Mouse (Mus musculus) intestine, postnatal 0 days (tissue): ENCODE results near the gene Lrrc23. TPM values are rescaled to one million over a fixed set of nuclear protein-coding genes. Genes with fewer than 3 reads are reported as not detected.

ENCODE experiments used
- ATAC-seq: fragments of 200-750 bp; cut with Nextera tagmentation; 2 replicates; pipeline ENCODE4 v1.8.0; 2017; ENCODE audit warnings: mild to moderate bottlenecking, moderate TSS enrichment, moderate library complexity
- H3K27ac ChIP-seq: fragments of 300-500 bp; sonication (generic); 2 replicates; pipeline ENCODE4 v1.5.1; 2014; ENCODE audit warnings: mild to moderate bottlenecking, low read depth, low read length, moderate library complexity
- H3K27me3 ChIP-seq: fragments of 300-500 bp; sonication (generic); replicated peaks from 2 replicates; pipeline ENCODE4 v1.6.1; 2014; ENCODE audit warnings: low read length, mixed read lengths; ENCODE audit not compliant: control insufficient read depth, insufficient read depth
- H3K36me3 ChIP-seq: fragments of 300-500 bp; sonication (generic); 2 replicates; pipeline ENCODE4 v1.6.1; 2014; ENCODE audit warnings: mild to moderate bottlenecking, moderate library complexity; ENCODE audit not compliant: control insufficient read depth, insufficient read depth
- H3K4me1 ChIP-seq: fragments of 300-500 bp; sonication (generic); replicated peaks from 2 replicates; pipeline ENCODE4 v1.6.1; 2014; ENCODE audit warnings: antibody characterized with exemption, low read length, mixed read lengths; ENCODE audit not compliant: control insufficient read depth, insufficient read depth
- H3K4me2 ChIP-seq: fragments of 300-500 bp; sonication (generic); replicated peaks from 2 replicates; pipeline ENCODE4 v1.6.1; 2014; ENCODE audit warnings: low read depth, mild to moderate bottlenecking, moderate library complexity
- H3K4me3 ChIP-seq: fragments of 300-500 bp; sonication (generic); 2 replicates; pipeline ENCODE4 v1.5.1; 2014; ENCODE audit warnings: low read depth, low read length
- H3K9ac ChIP-seq: fragments of 300-500 bp; sonication (generic); 2 replicates; pipeline ENCODE4 v1.6.1; 2014; ENCODE audit warnings: mild to moderate bottlenecking, low read depth, low read length
- H3K9me3 ChIP-seq: fragments of 300-500 bp; sonication (generic); 2 replicates; pipeline ENCODE4 v1.6.1; 2016; ENCODE audit warnings: mixed run types; ENCODE audit not compliant: control insufficient read depth
- CTCF ChIP-seq: sonication (generic); IDR thresholded peaks from 2 replicates; pipeline ENCODE4 v1.5.1; 2016; ENCODE audit warnings: low read depth, mild to moderate bottlenecking, control low read depth, antibody characterized with exemption, moderate library complexity
- WGBS: fragments of 180-500 bp; shearing (Covaris S2); extraction: QIAGEN DNeasy Blood & Tissue Kit; methylation state at CpG from one replicate; pipeline ENCODE4 v1.1.7; 2014; 5-methylcytosine and 5-hydroxymethylcytosine counted together
- polyA plus RNA-seq: library from polyadenylated mRNA; unstranded; fragments of >200 nt; fragmentation: Nextera tagmentation; extraction: Ambion mirVana; gene quantifications from 2 replicates; pipeline ENCODE4 v1.2.1, GENCODE M21; 2015

Lrrc23 gene
- polyA plus RNA-seq, 1 experiment from 2014 or later: 0.21 TPM

DNA sequence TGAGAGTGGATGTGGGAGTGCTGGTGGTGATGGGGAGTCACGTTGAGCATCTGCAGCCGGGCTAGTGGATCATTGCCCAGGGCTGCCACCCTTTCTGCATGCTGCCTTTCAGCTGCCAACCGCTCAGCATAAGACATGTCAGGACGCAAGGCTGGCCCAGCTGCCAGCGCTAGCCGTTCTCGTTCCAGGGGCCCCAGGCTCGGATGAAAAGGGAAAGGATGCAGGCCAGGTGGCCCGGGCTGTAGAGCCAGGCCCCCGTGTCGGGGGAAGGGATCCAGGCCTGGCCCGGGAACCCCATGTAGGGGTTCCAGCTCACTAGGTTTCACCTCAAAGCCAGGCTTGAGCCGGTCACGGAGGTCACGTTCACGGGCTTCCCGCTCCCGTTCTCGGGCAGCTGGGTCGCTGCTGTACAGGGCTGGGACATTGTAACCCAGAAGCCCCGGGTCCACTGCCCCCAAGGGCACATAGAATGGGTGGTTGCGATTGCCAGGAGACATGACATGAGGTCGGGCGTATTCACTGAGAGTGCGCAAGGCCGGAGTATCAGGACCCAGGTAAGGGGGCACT lies 34.7 kb downstream of the Lrrc23 start:
- Histone ChIP-seq H3K9me3 (no peaks in the 10 kb centered on the region), H3K4me2 (peak overlapping the region; percentile 98), H3K9ac (0 out of 2 replicates have a peak overlapping the region, but pooled peaks have one; percentile 82), H3K27me3 (no peaks in the 10 kb centered on the region), H3K36me3 (peaks cover 45% of the 10 kb centered on the region), H3K4me3 (peak overlapping the region; percentile 55; the same call in 1 of the 2 replicates), H3K4me1 (0 out of 2 replicates have a peak, but pooled peaks cover 5% of the 10 kb centered on the region), H3K27ac (no peak overlapping the region)
- ATAC-seq: no peak
- TF ChIP-seq CTCF: no peak
- 70% methylated on average over 26 of the region's 26 CpGs for WGBS

DNA sequence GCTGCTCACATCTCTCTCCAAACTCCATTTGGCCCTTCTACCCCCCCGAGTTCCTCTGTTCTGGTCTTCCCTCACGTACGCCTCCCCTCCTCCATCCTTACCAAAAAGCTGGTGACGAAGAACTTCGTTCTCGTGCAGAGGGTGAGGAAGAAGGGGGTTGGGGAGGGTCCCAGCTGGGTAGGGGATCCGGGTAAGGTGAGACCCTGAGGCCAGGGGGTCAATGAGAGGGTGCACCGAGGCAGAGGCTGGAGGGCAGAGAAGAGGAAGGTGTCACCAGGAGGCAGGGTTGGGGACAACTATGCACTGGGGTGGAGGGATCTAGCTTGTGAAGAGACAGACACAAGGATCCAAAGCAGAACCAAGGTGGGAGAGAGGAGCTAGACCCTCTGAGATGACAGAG lies 35.9 kb downstream of the Lrrc23 start:
- 0 out of 2 replicates have a peak, but pooled peaks cover 9% of the 10 kb centered on the region for H3K4me1 ChIP-seq
- no peak overlapping the region for H3K9ac ChIP-seq
- no peaks in the 10 kb centered on the region for H3K9me3 ChIP-seq
- WGBS: 88% methylated on average over 8 of the region's 8 CpGs
- H3K36me3 ChIP-seq: peaks cover 35% of the 10 kb centered on the region
- no peak overlapping the region for H3K27ac ChIP-seq
- no peaks in the 10 kb centered on the region for H3K27me3 ChIP-seq
- TF ChIP-seq CTCF: no peak
- no peak for ATAC-seq
- no peak overlapping the region for H3K4me3 ChIP-seq
- no peak overlapping the region for H3K4me2 ChIP-seq

DNA sequence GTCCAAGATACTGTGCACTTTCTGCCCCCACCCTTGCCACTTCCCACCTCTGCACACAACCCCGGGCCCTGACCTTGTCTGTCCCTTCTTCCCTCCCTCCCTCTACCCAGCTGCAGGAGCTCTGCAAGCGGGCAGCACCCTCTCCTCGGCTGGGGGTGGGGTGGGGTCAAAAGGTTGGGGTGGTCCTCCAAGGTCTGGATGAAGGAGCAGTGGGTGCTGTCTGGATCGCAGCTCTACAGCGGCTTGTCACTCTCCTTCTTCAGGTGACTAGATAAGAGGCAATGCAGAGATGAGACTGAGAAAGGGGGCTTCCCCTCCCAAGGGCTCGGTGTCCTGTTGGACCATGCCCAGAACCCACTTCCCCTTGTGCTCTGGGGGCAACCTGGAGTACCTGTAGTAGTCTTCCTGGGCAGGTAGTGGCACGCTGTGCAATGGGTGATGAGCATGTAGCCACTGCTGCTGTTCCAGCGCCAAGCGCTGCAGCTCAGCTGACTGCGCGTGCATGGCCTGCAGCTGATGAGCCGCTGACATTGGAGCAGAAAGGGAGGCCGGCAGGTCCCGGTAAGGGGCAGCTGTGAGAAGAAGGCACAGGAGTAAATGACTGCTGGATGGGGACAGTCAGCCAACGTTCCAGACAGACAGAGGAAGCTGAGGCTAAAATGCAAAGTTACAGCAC lies 36.5 kb downstream of the Lrrc23 start:
- no peak overlapping the region for H3K4me2 ChIP-seq
- WGBS: 92% methylated on average over 15 of the region's 15 CpGs
- no peak overlapping the region for H3K9ac ChIP-seq
- H3K36me3 ChIP-seq: peaks cover 29% of the 10 kb centered on the region
- ATAC-seq: no peak
- H3K4me1 ChIP-seq: 0 out of 2 replicates have a peak, but pooled peaks cover 9% of the 10 kb centered on the region
- H3K27me3 ChIP-seq: no peaks in the 10 kb centered on the region
- no peak overlapping the region; the same call in 1 of the 2 replicates for H3K27ac ChIP-seq
- H3K4me3 ChIP-seq: no peak overlapping the region
- no peaks in the 10 kb centered on the region for H3K9me3 ChIP-seq
- no peak for TF ChIP-seq CTCF

DNA sequence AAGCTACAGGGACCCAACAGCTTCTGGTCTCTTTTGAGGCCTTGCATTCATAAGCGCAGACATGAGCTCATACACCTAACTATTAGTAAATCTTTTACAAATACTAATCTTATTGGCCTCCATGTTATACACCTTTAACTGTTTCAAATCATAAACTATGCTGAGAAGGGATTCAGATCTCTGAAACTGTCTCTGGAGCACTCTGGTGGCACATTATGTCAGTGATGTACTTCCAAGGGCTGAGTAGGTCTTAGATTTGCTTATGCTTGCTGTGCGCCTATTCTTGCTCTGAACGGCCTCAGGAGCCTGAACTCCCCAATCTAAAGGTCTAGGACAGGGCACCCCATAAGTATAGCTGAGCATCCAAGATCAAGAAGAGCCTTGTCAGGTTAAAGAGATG lies 37.7 kb downstream of the Lrrc23 start:
- peaks cover 19% of the 10 kb centered on the region for H3K36me3 ChIP-seq
- H3K9ac ChIP-seq: 0 out of 2 replicates have a peak overlapping the region, but pooled peaks have one; percentile 68
- no peak for ATAC-seq
- 65% methylated on average over 3 of the region's 3 CpGs for WGBS
- H3K4me1 ChIP-seq: 0 out of 2 replicates have a peak, but pooled peaks cover 9% of the 10 kb centered on the region
- TF ChIP-seq CTCF: no peak
- H3K9me3 ChIP-seq: no peaks in the 10 kb centered on the region
- peak overlapping the region; percentile 86 for H3K4me2 ChIP-seq
- peak overlapping the region; percentile 49 for H3K4me3 ChIP-seq
- H3K27ac ChIP-seq: peak overlapping the region; percentile 96; the same call in 1 of the 2 replicates
- no peaks in the 10 kb centered on the region for H3K27me3 ChIP-seq

DNA sequence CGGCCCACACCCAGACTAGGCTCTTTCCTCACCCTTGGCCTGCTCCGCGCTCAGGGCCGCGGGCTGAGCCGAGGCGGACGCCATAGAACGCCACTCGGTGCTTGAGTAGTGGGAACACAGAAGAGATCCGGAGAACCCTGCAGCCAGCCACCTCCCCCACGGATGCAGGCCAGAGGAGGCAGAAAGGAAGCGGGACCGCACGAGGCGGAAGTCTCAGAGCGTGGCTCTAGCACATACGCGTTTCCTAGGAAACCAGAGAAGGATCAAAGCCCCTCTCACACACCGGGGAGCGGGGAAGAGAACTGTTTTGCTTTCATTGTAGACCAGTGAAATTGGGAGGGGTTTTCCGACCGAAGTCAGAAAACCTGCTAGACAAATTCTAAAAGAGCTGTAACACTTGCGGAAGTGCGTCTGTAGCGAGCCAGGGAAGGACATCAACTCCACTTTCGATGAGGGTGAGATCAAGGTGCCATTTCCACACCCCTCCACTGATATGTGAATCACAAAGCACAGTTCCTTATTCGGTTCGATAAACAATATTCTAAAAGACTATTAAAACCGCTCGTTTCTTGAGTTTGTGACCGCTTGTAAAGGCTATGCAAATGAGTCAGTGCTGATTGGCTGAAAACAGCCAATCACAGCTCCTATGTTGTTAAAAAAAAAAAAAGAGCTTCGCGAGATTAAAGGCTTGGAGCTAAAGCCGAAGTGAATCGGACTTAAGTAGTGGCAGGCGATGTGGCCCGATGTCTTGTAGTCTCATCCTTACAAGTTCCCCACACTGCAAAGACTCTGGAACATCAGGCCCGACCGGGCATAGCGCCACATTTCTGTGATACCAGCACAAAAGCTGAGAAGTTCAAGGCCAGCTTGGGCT lies 38.4 kb downstream of the Lrrc23 start, which contains the start of gene Grcc10:
Gene Grcc10, minus strand, starts transcription at position 487 of the 874 bp plus-strand sequence.
- H3K4me3 ChIP-seq: peak within 1 kb of the TSS; percentile 49
- peak within 1 kb of the TSS; percentile 96 for H3K27ac ChIP-seq
- peaks cover 19% of the 10 kb centered on the region for H3K36me3 ChIP-seq
- peak within 1 kb of the TSS; percentile 86 for H3K4me2 ChIP-seq
- H3K9ac ChIP-seq: peak within 1 kb of the TSS; percentile 68
- H3K27me3 ChIP-seq: no peaks in the 10 kb centered on the region
- 0 out of 2 replicates have a peak, but pooled peaks have one; percentile 2 for TF ChIP-seq CTCF
- peak; percentile 68 for ATAC-seq
- H3K9me3 ChIP-seq: no peaks in the 10 kb centered on the region
- WGBS: under 1% methylated on average over 41 of the region's 41 CpGs
- 0 out of 2 replicates have a peak, but pooled peaks cover 6% of the 10 kb centered on the region for H3K4me1 ChIP-seq
